Mouse (Mus musculus) midbrain, postnatal 0 days (tissue): ENCODE results near the gene Chil1. TPM values are rescaled to one million over a fixed set of nuclear protein-coding genes. Genes with fewer than 3 reads are reported as not detected.

Experiments used
- ATAC-seq: fragments of 200-750 bp; cut with Nextera tagmentation; 2 replicates; pipeline ENCODE4 v1.8.0; 2017; ENCODE audit warnings: moderate number of reproducible peaks, mild to moderate bottlenecking, moderate TSS enrichment, moderate library complexity; ENCODE audit not compliant: low FRiP score
- DNase-seq: peaks from one replicate; pipeline ENCODE4 v3.0.0-alpha.2; 2015; ENCODE audit warnings: low spot score
- H3K27ac ChIP-seq: fragments of 300-500 bp; sonication (generic); 2 replicates; pipeline ENCODE4 v1.5.1; 2014; ENCODE audit warnings: low read depth, mild to moderate bottlenecking, low read length, mixed read lengths
- H3K27me3 ChIP-seq: fragments of 300-500 bp; sonication (generic); 2 replicates; pipeline ENCODE4 v1.6.1; 2014; ENCODE audit warnings: low read length, control low read depth, mixed read lengths; ENCODE audit not compliant: insufficient read depth
- H3K36me3 ChIP-seq: fragments of 300-500 bp; sonication (generic); 2 replicates; pipeline ENCODE4 v1.6.1; 2014; ENCODE audit warnings: low read length, control low read depth, mixed read lengths; ENCODE audit not compliant: insufficient read depth
- H3K4me1 ChIP-seq: fragments of 300-500 bp; sonication (generic); 2 replicates; pipeline ENCODE4 v1.6.1; 2014; ENCODE audit warnings: mild to moderate bottlenecking, control low read depth, antibody characterized with exemption, low read length, mixed read lengths; ENCODE audit not compliant: insufficient read depth
- H3K4me2 ChIP-seq: fragments of 300-500 bp; sonication (generic); 2 replicates; pipeline ENCODE4 v1.6.1; 2014; ENCODE audit warnings: low read depth, mild to moderate bottlenecking, low read length, mixed read lengths; ENCODE audit not compliant: poor library complexity, severe bottlenecking
- H3K4me3 ChIP-seq: fragments of 300-500 bp; sonication (generic); 2 replicates; pipeline ENCODE4 v1.5.1; 2014; ENCODE audit warnings: low read depth, mild to moderate bottlenecking, low read length, moderate library complexity
- H3K9ac ChIP-seq: fragments of 300-500 bp; sonication (generic); replicated peaks from 2 replicates; pipeline ENCODE4 v1.6.1; 2014; ENCODE audit warnings: mild to moderate bottlenecking, low read length, moderate library complexity, mixed read lengths; ENCODE audit not compliant: poor library complexity, severe bottlenecking
- H3K9me3 ChIP-seq: fragments of 300-500 bp; sonication (generic); 2 replicates; pipeline ENCODE4 v1.6.1; 2016; ENCODE audit warnings: low read length, control low read depth
- CTCF ChIP-seq: IDR thresholded peaks from 2 replicates; pipeline ENCODE4 v1.5.1; 2016; ENCODE audit warnings: antibody characterized with exemption, mild to moderate bottlenecking
- WGBS: fragments of 180-500 bp; shearing (Covaris S2); extraction: QIAGEN DNeasy Blood & Tissue Kit; methylation state at CpG from one replicate; pipeline ENCODE4 v1.1.7; 2014; 5-methylcytosine and 5-hydroxymethylcytosine counted together
- polyA plus RNA-seq: library from polyadenylated mRNA; unstranded; fragments of >200 nt; fragmentation: Nextera tagmentation; extraction: Ambion mirVana; gene quantifications from 2 replicates; pipeline ENCODE4 v1.2.1, GENCODE M21; 2015
- total RNA-seq: library from RNA; depleted of rRNA; stranded (reverse); fragments of >200 nt; gene quantifications from 2 replicates; pipeline ENCODE4 v1.2.3, GENCODE M21; 2014

The Chil1 gene
- total and polyA plus RNA-seq, 2 experiments from 2014 or later = 3.0 TPM

GRCm38 (mm10) chr1:134204230-134204629 lies 22.3 kb downstream of the Chil1 start:
- H3K36me3 ChIP-seq = 0 out of 2 replicates have a peak, but pooled peaks cover 3% of the 10 kb centered on the region
- H3K9ac ChIP-seq = no peak overlapping the region
- ATAC-seq (no peak), DNase-seq (no peak)
- WGBS = 90% methylated on average over 13 of the region's 13 CpGs
- H3K9me3 ChIP-seq = no peaks in the 10 kb centered on the region
- no peak overlapping the region for H3K27ac ChIP-seq
- no peaks in the 10 kb centered on the region for H3K27me3 ChIP-seq
- H3K4me2 ChIP-seq = no peak overlapping the region
- peaks cover 7% of the 10 kb centered on the region for H3K4me1 ChIP-seq
- H3K4me3 ChIP-seq = no peak overlapping the region
- TF ChIP-seq CTCF = no peak

- Histone ChIP-seq H3K27ac (no peak overlapping the region), H3K9me3 (no peaks in the 10 kb centered on the region), H3K4me2 (no peak overlapping the region), H3K27me3 (no peaks in the 10 kb centered on the region), H3K9ac (no peak overlapping the region), H3K36me3 (0 out of 2 replicates have a peak, but pooled peaks cover 3% of the 10 kb centered on the region), H3K4me3 (no peak overlapping the region), H3K4me1 (peaks cover 7% of the 10 kb centered on the region)
- ATAC-seq = no peak
- TF ChIP-seq CTCF = no peak
- 55% methylated on average over 9 of the region's 9 CpGs for WGBS
- peak; percentile 61 for DNase-seq
Observed at GRCm38 (mm10) chr1:134205296-134206018, 23.5 kb downstream of the Chil1 start.

- Histone ChIP-seq H3K9me3 (no peaks in the 10 kb centered on the region), H3K4me2 (no peak overlapping the region), H3K36me3 (0 out of 2 replicates have a peak, but pooled peaks cover 3% of the 10 kb centered on the region), H3K9ac (no peak overlapping the region), H3K4me3 (no peak overlapping the region), H3K27me3 (no peaks in the 10 kb centered on the region), H3K27ac (no peak overlapping the region), H3K4me1 (peaks cover 7% of the 10 kb centered on the region)
- TF ChIP-seq CTCF = no peak
- DNase-seq (no peak), ATAC-seq (no peak)
- 48% methylated on average over 5 of the region's 5 CpGs for WGBS
Observed at GRCm38 (mm10) chr1:134206085-134206484, 24.1 kb downstream of the Chil1 start.

DNA sequence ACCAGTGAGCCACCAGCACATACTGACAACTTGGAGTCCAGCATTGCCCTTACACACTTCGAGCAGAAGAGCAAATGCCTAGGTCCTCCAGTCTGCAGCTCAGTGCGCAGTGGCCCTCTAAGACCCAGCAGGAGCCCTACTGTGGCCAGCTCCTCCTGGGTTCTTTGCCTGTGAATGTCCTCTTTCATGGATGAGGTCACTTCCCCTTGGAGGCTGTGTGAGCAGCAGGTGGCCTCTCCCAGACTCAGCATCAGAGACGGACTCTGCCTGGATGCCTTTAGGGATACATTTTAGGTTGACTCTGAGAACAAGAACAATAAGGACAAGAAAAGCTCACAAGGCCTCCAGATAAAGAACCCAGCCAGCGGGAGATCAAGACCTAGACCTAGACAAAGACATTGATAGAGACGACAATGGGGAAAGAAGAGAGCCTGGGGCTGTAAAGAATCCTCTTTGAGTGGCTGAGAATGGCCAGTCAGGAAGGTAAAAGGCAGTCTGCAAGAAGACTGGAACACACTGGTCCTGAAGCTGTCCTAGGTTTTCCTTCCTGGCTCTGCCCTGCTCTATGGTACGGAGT lies 28.3 kb downstream of the Chil1 start:
- Histone ChIP-seq H3K4me1 (no peaks in the 10 kb centered on the region; the same call in 1 of the 2 replicates), H3K9me3 (no peaks in the 10 kb centered on the region), H3K9ac (no peak overlapping the region), H3K4me2 (no peak overlapping the region), H3K4me3 (no peak overlapping the region), H3K36me3 (no peaks in the 10 kb centered on the region), H3K27me3 (no peaks in the 10 kb centered on the region), H3K27ac (no peak overlapping the region)
- ATAC-seq (no peak), DNase-seq (no peak)
- 51% methylated on average over 6 of the region's 6 CpGs for WGBS
- no peak for TF ChIP-seq CTCF

- Histone ChIP-seq H3K4me2 (no peak overlapping the region), H3K9ac (no peak overlapping the region), H3K9me3 (no peaks in the 10 kb centered on the region), H3K4me3 (no peak overlapping the region), H3K27ac (no peak overlapping the region), H3K36me3 (no peaks in the 10 kb centered on the region), H3K27me3 (no peaks in the 10 kb centered on the region), H3K4me1 (no peaks in the 10 kb centered on the region; the same call in 1 of the 2 replicates)
- 79% methylated on average over 6 of the region's 6 CpGs for WGBS
- no peak for DNase-seq
- no peak for TF ChIP-seq CTCF
- no peak for ATAC-seq
Observed at GRCm38 (mm10) chr1:134211043-134211442, 29.1 kb downstream of the Chil1 start.

DNA sequence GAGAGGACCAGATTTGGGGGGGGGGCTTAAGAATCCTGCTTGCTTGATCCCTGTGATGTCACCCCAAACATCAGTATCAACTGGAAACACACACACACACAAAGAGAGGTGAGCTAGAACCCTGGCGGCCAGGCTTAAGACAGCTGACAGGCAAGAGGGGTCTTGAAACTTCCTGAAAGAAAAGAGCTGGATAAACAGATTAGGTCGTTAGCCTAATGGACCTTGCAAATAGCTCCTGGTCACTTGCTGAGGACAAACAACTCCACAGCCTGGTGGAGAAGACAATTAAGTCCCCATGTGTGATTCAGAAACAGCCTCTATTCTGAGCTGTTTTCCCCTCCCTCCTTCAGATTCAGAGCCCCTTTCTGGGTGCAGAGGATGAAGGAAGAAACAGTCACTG lies 29.7 kb downstream of the Chil1 start:
- DNase-seq (no peak), ATAC-seq (no peak)
- Histone ChIP-seq H3K36me3 (no peaks in the 10 kb centered on the region), H3K4me1 (no peaks in the 10 kb centered on the region; the same call in 1 of the 2 replicates), H3K27me3 (no peaks in the 10 kb centered on the region), H3K9me3 (no peaks in the 10 kb centered on the region), H3K4me2 (no peak overlapping the region), H3K27ac (no peak overlapping the region), H3K4me3 (no peak overlapping the region), H3K9ac (no peak overlapping the region)
- no peak for TF ChIP-seq CTCF
- 22% methylated on average over 2 of the region's 2 CpGs for WGBS
